Mouse (Mus musculus) kidney, postnatal 0 days (tissue): ENCODE data around the gene Tnfaip3. TPM values are rescaled to one million over a fixed set of nuclear protein-coding genes. Genes with fewer than 3 reads are reported as not detected.
A peak's percentile ranks its signal among the peaks of the same experiment; 100 is the strongest.

ENCODE experiments used
- ATAC-seq: fragments of 200-750 bp; cut with Nextera tagmentation; replicated peaks from 2 replicates; pipeline ENCODE4 v1.8.0; 2017; ENCODE audit warnings: low read depth, moderate number of reproducible peaks, moderate TSS enrichment, moderate library complexity; ENCODE audit not compliant: low FRiP score
- DNase-seq: peaks from one replicate; pipeline ENCODE4 v3.0.0-alpha.2; 2016; ENCODE audit warnings: low spot score
- H3K27ac ChIP-seq: fragments of 300-500 bp; sonication (generic); 2 replicates; pipeline ENCODE4 v1.5.1; 2014; ENCODE audit warnings: mild to moderate bottlenecking
- H3K27me3 ChIP-seq: fragments of 300-500 bp; sonication (generic); 2 replicates; pipeline ENCODE4 v1.6.1; 2014; ENCODE audit warnings: low read length, mixed read lengths; ENCODE audit not compliant: insufficient read depth
- H3K36me3 ChIP-seq: fragments of 300-500 bp; sonication (generic); 2 replicates; pipeline ENCODE4 v1.6.1; 2014; ENCODE audit warnings: low read length, mixed read lengths; ENCODE audit not compliant: insufficient read depth
- H3K4me1 ChIP-seq: fragments of 300-500 bp; sonication (generic); replicated peaks from 2 replicates; pipeline ENCODE4 v1.6.1; 2014; ENCODE audit warnings: antibody characterized with exemption, low read length, mixed read lengths; ENCODE audit not compliant: insufficient read depth
- H3K4me2 ChIP-seq: fragments of 300-500 bp; sonication (generic); 2 replicates; pipeline ENCODE4 v1.6.1; 2014; ENCODE audit warnings: mild to moderate bottlenecking, low read length, moderate library complexity, mixed read lengths
- H3K4me3 ChIP-seq: fragments of 300-500 bp; sonication (generic); replicated peaks from 2 replicates; pipeline ENCODE4 v1.5.1; 2014; ENCODE audit warnings: low read depth, low read length
- H3K9ac ChIP-seq: fragments of 300-500 bp; sonication (generic); 2 replicates; pipeline ENCODE4 v1.6.1; 2014; ENCODE audit warnings: low read depth, low read length
- H3K9me3 ChIP-seq: fragments of 300-500 bp; sonication (generic); replicated peaks from 2 replicates; pipeline ENCODE4 v1.6.1; 2016; ENCODE audit warnings: low read length, inconsistent platforms, mixed read lengths
- CTCF ChIP-seq: IDR thresholded peaks from 2 replicates; pipeline ENCODE4 v1.5.1; 2016; ENCODE audit warnings: antibody characterized with exemption, low read depth, mild to moderate bottlenecking, moderate library complexity
- WGBS: fragments of 180-500 bp; shearing (Covaris S2); extraction: QIAGEN DNeasy Blood & Tissue Kit; methylation state at CpG from one replicate; pipeline ENCODE4 v1.1.7; 2014; 5-methylcytosine and 5-hydroxymethylcytosine counted together
- polyA plus RNA-seq: library from polyadenylated mRNA; unstranded; fragments of >200 nt; fragmentation: Nextera tagmentation; extraction: Ambion mirVana; gene quantifications from 2 replicates; pipeline ENCODE4 v1.2.1, GENCODE M21; 2015

Gene Tnfaip3
- polyA plus RNA-seq, 1 experiment from 2014 or later = 2.5 TPM

DNA sequence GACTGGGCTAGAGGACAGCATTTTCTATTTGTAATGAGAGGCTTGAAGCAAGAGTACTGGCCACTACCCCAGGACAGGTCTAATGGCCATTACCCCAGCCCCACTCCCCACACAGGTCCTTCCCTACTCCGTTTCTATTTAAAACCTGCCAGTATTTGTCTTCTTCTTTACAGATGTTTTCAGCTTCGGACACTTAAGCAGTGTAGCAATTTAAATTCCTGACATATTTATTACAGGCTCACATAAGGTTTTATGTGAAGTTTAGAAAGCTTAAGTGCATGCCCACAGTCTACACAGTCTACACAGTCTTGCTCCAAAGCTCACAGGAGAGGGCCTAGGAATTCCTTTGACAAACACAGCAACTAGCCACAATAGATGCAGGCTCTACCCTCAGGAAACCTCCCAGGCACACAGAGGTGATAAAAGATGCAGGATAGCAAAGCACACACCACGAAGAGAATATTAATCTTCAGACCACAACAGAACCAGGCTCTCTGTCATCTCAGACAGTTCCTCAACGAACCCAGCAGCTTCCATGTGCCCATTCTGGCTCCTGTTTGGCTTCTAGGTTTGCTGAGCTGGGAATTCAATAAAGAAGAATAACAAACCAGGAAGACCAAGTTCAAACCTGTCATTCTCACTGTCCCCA is 1.5 kb upstream of the Tnfaip3 start:
- TF ChIP-seq CTCF = no peak
- ATAC-seq (no peak), DNase-seq (no peak)
- H3K4me1 ChIP-seq = no peaks in the 10 kb centered on the region
- no peak overlapping the region for H3K9ac ChIP-seq
- no peaks in the 10 kb centered on the region for H3K27me3 ChIP-seq
- H3K9me3 ChIP-seq = no peaks in the 10 kb centered on the region
- 26% methylated on average over 4 of the region's 4 CpGs for WGBS
- no peak overlapping the region for H3K4me2 ChIP-seq
- H3K4me3 ChIP-seq = no peak overlapping the region
- H3K36me3 ChIP-seq = no peaks in the 10 kb centered on the region
- H3K27ac ChIP-seq = no peak overlapping the region

GRCm38 (mm10) chr10:19014381-19015256 is 838 bp downstream of the Tnfaip3 start:
- peak overlapping the region; percentile 85 for H3K27ac ChIP-seq
- DNase-seq (peak; percentile 66), ATAC-seq (no peak; the same call in 1 of the 2 replicates)
- H3K4me2 ChIP-seq = peak overlapping the region; percentile 90
- WGBS = under 1% methylated on average over 43 of the region's 43 CpGs
- H3K9ac ChIP-seq = peak overlapping the region; percentile 80
- no peak; the same call in 1 of the 2 replicates for TF ChIP-seq CTCF
- H3K27me3 ChIP-seq = no peaks in the 10 kb centered on the region
- no peaks in the 10 kb centered on the region for H3K36me3 ChIP-seq
- H3K4me3 ChIP-seq = peak overlapping the region; percentile 94
- H3K4me1 ChIP-seq = no peaks in the 10 kb centered on the region
- no peaks in the 10 kb centered on the region for H3K9me3 ChIP-seq

DNA sequence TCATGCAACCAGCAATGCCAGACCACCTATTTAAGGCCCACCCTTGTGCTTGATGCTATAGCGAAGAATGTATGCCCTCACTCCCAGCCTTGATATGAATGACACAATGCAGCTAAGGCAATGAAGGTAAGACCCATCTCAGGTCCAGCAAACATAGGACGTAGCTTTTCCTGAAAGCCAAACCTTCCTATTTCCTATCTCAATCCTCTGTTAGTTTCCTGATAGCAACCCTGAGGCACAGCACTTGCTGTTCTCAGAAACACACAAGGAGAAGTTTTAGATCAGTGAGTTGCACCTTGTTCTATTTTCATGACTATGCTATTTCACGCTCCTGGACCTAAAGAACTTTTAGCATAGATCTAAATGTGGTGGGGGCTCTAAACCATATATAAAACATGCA is 2.1 kb downstream of the Tnfaip3 start:
- TF ChIP-seq CTCF = no peak
- DNase-seq = no peak
- WGBS = 85% methylated on average over 3 of the region's 3 CpGs
- Histone ChIP-seq H3K36me3 (no peaks in the 10 kb centered on the region), H3K4me3 (no peak overlapping the region), H3K27me3 (no peaks in the 10 kb centered on the region), H3K27ac (no peak overlapping the region), H3K4me2 (peak overlapping the region; percentile 19; the same call in 1 of the 2 replicates), H3K4me1 (no peaks in the 10 kb centered on the region), H3K9ac (no peak overlapping the region), H3K9me3 (no peaks in the 10 kb centered on the region)
- no peak for ATAC-seq

DNA sequence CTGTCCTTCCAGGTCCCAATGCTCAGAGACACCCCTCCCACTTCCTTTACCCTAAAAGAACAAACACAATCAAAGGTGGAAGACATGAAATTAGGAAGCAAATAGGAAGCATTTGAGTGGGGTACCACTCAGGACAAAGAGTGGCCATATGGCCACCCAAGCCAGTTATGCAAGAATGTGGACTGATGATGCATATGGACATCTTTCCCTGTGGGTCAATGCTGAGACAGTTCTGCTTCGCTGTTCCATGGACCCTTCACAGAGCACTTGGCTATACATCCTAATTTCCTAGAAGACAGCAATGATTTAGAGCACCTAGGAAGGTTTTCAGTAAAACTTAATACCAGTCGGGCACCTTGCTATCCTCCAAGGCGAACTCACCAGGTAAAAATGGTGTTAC is 2.8 kb downstream of the Tnfaip3 start:
- Histone ChIP-seq H3K4me1 (no peaks in the 10 kb centered on the region), H3K4me3 (no peak overlapping the region), H3K27ac (no peak overlapping the region), H3K36me3 (no peaks in the 10 kb centered on the region), H3K9ac (no peak overlapping the region), H3K4me2 (no peak overlapping the region), H3K27me3 (no peaks in the 10 kb centered on the region), H3K9me3 (no peaks in the 10 kb centered on the region)
- 90% methylated on average over 3 of the region's 3 CpGs for WGBS
- TF ChIP-seq CTCF = no peak
- ATAC-seq (no peak), DNase-seq (no peak)

- Histone ChIP-seq H3K9me3 (no peaks in the 10 kb centered on the region), H3K36me3 (peaks cover 2% of the 10 kb centered on the region; the same call in 1 of the 2 replicates), H3K27ac (no peak overlapping the region), H3K4me3 (no peak overlapping the region), H3K4me1 (no peaks in the 10 kb centered on the region), H3K27me3 (no peaks in the 10 kb centered on the region), H3K4me2 (no peak overlapping the region), H3K9ac (no peak overlapping the region)
- WGBS = 81% methylated on average over 7 of the region's 7 CpGs
- no peak for TF ChIP-seq CTCF
- ATAC-seq (no peak), DNase-seq (no peak)
Measured at GRCm38 (mm10) chr10:19011832-19012440, 3.5 kb downstream of the Tnfaip3 start.

DNA sequence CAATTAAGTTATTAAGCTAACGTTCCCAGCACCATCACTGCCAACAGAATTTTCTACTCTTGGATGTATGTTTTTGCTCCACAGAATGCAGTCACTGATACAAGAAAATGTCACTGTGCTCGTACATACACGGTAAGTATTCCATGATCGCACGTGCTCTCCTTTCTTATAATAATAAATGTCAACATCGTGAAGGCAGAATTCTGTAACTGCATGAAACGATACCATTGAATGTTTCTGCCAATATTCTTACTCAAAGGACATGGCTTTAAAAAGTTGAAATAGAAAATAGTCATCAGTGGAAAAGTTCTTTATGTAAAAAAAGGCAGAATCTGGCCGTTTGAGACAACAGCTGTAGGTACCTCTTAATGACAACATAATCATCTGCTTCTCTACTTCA is 5.0 kb downstream of the Tnfaip3 start:
- Histone ChIP-seq H3K27me3 (no peaks in the 10 kb centered on the region), H3K9me3 (no peaks in the 10 kb centered on the region), H3K36me3 (peaks cover 7% of the 10 kb centered on the region; the same call in 1 of the 2 replicates), H3K27ac (no peak overlapping the region), H3K4me1 (no peaks in the 10 kb centered on the region), H3K4me3 (no peak overlapping the region), H3K4me2 (no peak overlapping the region), H3K9ac (no peak overlapping the region)
- WGBS = 84% methylated on average over 8 of the region's 8 CpGs
- ATAC-seq (no peak), DNase-seq (no peak)
- no peak for TF ChIP-seq CTCF
